Mouse (Mus musculus): ENCODE results near the gene Chp2.
"Not testable (repeated sequence)": the region's sequence is repeated elsewhere in the genome, so short reads cannot be mapped to it uniquely, and the experiment has no call there.

The Chp2 gene

DNA sequence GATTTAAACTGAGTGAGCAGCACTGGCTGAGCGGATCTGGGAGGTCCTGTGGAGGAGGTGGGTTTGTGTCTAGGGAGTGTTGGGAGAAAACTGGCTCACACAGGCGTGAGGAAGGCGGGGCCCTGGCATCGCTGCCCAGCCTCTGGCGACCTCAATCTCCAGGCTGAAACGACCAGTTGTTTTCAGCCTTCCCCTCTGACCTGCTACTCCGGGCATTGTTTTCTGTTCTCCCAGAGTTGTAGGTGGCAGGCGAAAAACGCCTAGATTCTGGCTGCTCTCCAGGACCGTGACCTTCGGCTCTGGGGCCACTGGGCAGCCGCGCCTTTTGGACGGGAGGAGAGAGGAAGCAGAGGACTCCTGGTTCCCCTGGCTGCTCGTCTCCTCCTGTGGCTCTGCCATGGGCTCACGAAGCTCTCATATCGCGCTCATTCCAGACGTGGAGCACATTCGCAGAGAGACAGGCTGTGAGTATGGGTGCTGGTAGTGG is at the start of gene Chp2:
TSS of gene Chp2 (plus strand) at position 182 of the 487 bp plus-strand sequence.
- DNase-seq = no peak

DNA sequence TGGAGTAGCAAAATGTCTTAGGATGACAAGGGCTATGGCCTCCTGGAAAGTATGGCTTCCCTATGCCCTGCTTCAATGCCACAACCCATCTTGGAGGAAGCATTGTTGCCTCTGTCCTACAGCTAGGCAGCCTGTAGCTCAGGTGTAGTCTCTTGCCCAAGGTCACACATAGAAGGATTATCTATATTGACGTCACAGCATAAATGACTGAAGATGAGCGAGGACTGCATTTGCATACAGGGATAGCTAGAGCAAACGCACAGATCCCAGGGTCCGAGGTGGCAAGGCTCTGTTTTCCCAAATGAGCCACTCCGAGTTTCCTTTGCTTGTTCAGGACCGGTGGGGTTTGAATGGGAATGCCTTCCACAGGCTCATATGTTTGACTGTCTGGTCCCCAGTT is 48.6 kb upstream of the Chp2 start:
- no peak for DNase-seq

DNA sequence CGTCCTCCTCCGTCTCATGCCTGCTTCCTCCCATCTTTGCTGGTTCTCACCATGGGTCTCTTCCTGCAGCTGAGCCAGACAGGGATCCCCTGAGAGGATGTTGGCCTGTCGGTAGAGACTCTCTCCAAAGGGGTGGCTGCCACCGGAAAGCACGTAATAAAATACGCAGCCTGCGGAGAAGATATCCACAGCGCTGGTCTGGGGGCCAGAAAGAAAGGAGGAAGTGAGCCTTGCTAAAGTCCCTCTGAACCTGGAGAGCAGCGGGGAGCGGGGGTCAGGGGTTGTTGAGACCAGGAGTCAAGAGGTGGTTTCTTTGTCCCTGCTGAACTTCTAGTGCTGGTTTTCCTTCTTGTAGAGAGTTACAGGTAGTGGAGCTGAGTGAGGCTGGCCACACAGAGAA is 47.7 kb upstream of the Chp2 start:
- no peak for DNase-seq

DNA sequence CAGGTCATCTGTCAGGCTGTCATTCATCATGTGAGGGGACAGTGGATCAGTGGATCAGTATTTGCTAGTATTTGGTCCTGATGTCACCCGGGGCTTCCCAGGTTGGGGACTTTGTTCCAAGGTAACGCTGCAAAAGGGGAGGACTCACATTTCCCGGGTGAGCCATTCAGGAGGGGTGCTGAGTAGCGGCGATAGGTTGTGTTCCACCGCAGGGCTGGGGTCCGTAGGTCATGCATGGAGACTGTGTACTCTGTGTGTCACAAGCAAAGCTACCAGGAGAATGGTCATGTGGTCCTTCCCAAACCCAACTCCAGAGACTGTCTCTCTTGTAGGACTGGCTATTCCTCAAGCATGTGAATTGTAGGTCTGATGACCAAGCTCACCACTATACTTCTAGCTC is 38.6 kb upstream of the Chp2 start:
- DNase-seq = no peak

DNA sequence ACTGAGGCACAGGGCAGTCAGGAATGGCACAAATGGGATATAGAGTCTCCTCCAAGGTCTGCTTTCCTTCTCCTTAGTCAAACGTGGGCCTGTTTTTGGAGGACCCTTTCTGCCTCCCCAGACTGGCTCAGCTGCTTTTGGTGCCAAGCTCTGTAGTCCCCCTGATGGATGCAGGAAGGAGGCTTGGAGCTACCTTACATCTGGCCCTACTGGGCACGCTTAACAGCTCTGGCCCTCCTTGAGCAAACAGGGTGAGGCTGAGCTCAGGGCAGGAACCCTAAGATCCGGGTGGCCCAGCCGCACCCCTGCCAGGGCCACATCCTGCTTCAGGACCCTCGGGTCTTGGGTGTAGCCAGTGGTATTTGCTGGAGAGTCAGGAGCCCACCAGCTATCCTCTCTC is 34.7 kb upstream of the Chp2 start:
- DNase-seq = no peak

DNA sequence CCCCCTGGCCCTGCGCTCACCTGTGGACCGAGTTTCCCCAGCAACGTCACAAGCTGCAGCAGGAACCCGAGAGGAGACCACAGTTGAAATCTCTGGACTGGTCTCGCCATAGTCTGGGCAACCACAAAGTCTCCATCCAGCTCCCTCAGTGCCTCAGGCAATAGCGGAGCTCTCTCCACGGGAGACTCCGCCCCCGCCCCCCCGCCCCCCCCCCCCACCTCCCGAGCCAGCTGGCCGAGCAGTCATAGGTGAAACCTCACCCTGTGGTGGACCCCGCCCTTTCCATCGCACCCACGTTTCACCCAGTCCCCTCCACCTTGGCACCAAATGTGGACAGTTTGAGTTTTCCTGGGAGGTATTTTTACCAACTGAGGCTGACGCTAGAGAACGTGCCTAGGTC is 33.3 kb upstream of the Chp2 start, which contains the start of gene Ern2:
TSS of gene Ern2 (minus strand) at position 165 of the 400 bp plus-strand sequence.
- DNase-seq = no peak

DNA sequence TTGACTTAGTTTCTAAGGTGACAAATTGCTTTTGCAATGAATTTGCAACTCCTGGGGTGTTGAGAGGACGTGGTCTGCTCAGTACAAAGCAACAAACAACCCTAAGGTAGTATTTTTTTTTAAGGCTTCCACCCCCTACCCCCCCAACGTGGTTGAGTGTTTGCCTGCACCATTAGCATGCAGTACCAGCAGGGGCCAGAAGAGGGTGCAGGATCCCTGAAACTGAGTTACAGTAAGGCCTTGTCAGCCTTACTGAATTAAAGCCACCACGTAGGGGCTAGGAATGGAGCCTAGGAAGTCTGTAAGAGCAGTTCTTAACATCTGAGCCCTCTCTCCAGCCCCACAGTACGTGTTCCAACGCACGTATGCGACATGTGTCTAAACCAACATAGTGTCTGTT is 29.8 kb upstream of the Chp2 start:
- DNase-seq = peak; percentile 54

DNA sequence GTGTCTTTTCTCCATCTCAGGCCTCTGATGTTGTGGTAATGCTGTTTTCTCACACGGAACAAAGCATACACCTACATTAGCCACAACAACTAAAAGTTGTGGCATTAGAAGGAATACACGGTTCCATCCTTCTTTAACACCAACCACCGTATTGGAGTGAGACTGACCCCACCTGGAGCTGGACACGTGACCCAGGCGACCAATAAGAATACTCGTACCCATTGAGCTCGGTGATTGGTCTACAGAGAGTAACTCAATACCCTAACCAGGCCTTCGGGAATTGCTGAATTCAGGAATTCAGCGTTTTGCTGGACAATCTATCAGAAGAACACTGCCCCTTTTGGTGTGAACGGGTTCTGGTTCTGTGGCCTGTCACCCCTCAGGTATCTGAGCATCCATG is 28.2 kb upstream of the Chp2 start:
- DNase-seq = no peak

DNA sequence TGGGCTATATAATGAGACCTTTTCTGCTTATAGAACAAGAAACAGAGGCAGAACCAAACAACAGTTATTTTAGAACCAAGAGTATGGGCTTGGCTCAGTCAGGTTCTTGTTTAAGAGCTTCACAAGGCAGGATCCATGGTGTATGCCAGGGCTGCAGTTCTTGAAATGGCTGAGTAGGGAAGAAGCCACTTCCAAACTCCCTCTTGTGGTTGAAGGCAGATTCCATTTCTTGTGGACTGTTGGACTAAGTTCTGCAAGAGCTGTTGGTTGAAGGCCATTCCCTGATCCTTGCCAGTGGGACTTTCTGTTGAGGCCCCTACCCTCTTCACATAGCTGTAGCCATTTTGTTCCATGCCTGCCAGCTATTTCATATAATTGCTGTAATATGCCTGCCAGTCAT is 25.4 kb upstream of the Chp2 start:
- DNase-seq = no peak

DNA sequence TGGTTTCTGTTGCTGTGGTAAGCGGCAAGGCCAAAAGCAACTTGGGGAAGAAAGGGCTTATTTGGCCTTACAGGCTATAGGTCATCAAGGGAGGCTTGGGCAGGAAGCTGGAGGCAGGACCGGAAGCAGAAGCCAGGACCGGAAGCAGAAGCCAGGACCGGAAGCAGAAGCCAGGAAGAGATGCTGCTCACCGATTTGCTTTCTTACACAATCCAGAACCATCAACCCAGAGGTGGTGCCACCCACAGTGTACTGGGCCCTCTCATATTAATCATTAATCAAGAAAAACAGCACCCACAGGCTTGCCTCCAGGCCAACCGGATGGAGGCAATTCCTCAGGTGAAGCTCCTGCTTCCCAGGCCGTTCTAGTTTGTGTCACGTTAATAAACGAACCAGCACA is 22.5 kb upstream of the Chp2 start:
- no peak for DNase-seq

DNA sequence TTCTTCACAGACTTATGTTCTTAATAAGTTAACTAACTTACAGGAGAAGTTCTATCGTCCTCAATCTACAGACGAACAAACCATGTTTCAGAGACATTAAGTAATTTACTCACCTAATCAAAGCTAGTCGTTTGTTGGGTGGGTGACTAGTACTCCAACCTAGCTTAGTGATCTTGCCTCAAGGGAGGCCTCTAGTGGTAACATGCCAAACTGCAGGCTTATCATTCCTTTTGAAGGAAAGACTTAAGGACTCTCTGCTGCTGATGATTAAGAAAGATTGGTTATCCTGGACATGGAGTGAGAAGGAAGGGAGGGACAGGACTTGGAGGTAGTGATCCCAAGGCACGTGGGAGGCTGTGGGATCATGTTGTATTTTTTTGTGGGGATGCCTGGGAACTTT is 22.0 kb upstream of the Chp2 start:
- DNase-seq = peak; percentile 58

DNA sequence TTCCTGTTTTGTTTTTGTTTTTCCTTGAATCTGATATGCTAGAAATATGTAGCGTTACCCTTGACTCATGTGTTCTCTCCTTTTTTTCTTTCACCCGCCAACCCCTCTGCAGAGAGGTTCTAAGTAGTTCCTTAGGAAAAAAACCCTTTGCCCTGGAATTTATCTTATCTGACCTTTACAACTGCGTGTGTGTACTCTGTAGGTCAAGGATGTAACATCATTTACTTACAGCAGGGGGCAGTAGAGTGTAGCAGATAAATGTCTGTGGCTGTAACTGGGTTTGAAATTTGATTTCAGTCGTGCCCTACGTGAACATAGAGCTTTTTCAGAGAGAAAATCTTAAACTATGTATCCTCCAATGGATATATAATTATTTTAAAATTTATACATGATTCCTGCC is 20.0 kb upstream of the Chp2 start:
- peak; percentile 10 for DNase-seq

DNA sequence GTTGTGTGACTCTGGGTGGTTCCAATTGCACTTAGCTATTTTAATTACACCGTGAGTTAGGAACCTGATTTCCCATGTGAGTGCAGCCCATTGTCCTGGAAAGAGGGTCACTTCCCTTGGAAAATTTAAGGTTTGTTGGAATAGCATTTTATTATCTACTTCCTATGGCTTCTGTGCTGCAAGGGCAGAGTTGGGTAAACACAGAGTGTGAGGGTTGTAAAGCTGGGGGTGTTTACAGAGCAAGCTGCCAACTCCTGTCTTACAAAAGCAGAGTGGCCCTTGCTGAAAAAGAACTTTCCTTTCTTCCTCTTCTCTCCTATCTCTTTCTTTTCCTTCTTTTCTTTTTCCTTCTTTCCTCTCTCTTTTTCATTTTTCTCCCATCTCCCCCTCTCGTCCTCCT is 15.4 kb upstream of the Chp2 start:
- DNase-seq = no peak

DNA sequence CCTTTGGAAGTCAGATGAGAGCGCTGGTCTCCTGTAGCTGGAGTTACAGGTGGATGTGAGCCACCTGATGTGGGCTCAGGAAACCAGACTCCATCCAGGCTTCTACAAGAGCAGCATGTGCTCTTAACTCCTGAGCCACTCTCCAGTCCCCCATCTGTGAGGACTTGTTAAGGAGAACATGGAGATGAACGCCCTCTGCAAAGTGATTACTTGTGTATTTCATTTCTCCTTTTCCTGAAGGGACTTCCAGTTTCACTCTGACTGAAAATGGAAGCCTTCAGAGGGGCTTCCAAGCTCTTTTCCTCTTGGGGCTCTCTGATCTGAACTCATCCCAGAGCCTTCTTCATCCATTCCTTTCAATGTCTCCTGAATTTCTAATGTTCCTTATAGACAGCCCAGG is 13.2 kb upstream of the Chp2 start:
- no peak for DNase-seq

DNA sequence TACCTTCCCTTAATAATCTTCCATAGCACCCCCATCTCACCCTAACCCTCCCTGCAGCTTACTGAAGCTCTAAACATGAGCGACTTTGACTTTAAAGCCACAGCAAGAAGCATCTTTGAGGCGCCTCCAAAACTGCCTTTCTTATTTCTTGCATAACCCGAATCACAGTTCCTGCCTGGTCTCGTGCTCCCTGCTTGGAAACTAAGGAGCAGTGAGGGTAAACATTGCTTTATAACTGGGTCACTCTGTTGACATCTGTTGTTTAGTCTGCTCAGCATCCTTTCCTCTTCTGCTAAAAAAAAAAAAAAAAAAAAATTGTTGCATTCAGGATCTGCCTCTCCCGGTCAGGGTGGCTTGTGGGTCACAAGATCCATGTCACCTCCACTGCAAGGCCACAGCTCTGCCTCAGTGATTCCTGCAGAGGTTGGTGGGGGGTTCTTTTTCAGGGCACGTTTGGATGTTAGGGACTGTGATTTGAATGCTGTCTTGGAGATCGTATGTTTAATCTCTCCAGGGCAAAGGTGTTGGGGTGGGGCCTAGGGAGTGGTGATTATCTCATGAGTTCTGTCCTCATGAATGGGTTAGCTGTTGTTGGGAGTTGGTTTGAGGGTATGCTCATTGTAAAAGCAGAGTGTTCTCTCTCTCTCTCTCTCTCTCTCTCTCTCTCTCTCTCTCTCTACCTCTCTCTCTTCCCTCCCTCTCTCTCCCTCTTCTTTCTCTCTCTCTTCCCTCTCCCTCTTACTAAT is 10.8 kb upstream of the Chp2 start:
- DNase-seq = no peak

DNA sequence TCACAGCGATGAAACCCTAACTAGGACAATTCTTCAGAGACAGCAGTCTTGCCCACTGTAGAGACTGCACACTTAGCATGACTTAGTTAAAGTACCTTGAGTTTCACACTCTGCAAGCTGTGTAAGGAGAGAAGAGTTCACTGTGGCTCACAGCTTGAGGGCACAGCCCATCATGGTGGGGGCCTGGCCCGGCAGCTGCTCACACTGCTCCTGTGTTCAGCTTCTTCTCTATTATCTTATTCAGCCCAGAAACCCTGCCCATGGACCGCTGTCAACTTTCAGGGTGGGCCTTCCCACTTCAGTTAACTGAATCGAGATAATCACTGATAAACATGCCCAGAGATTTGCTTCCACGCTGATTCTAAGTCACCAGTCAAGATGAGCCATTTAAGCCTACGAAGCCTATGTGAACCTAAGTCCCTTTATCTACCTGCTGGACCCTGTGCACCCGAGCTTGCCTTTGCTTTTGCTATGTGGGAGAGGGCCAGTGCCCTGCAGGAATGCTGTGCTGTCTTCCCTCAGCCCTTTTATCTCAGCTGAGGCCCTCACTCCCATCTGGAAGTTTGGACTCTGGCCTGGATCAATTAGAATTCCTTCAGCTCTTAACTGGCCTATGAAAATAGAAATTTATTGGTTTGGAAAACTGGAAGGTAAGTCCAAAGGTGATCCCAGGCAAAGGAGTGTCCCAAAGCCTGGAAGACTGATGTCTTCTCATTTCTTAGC is 6.9 kb downstream of the Chp2 start:
- no peak for DNase-seq

DNA sequence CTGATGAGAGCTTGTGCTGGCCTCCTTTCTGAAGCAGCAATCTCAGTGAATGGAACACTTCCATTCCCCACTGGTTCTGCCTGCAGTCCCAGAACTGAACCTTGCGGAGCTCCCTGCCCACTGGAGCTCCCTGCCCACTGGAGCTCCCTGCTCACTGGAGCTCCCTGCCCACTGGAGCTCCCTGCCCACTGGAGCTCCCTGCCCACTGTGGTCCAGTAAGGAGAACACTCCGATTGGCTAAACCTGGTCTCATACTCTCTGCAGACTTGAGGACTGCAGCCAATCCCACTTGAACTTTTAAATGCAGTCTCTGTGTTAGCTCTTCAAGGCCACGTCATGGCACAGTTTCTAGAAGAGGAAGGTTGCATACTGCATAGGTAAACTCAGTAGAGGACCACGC is 7.4 kb downstream of the Chp2 start:
- DNase-seq = no peak

DNA sequence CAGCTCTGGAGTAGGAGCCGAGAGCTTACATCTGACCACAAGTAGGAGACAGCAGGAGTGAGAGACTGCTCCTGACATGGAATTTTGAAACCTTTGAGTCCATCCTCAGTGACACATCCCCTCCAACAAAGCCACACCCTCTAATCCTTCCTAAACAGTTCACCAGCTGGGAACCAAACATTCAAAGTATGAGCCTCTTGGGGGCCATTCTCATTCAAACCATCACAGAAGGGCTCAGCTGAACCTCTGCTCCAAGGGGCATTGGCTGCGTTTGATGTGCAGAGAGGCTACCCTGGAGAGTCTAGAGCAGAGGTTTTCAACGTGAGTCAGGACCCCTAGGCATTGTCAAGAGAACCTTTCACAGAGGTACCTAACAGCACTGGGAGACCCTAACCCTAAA is 10.0 kb downstream of the Chp2 start:
- DNase-seq = no peak

DNA sequence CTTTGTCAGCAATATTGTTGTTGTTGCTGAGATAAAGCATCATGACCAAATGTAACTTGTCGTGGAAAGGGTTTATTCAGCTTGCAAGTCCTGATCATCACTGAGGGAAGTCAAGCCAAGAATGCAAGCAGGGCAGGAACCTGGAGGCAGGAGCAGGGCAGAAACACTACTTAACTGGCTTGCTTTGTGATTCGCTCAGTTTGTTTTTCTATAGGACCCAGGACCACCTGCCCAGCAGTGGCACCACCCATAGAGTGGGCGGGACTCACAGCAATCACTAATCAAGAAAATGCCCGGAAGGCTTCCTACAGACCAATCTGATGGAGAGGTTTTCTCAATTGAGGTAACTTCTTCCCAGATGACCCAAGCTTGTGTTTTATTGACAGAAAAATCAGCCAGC is 10.6 kb downstream of the Chp2 start:
- DNase-seq = no peak

DNA sequence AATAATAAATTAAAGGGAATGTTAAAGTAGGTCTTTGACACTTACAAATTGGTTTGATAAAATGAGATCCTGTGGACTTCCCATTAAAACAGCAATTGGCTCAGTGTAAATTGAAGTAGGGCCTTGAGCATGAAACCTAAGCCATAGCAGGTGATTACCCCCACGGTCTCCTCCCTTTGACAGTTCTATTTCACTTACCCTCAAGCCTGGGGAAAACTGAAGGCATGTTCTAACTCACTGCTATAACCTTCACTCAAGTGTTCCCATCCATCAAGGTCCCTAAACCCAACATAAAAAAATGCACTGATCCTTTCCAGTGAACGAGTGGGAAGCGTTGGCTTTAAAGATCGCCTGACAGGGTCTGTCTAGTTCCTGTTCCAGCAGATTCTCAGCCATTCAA is 11.6 kb downstream of the Chp2 start:
- no peak for DNase-seq

DNA sequence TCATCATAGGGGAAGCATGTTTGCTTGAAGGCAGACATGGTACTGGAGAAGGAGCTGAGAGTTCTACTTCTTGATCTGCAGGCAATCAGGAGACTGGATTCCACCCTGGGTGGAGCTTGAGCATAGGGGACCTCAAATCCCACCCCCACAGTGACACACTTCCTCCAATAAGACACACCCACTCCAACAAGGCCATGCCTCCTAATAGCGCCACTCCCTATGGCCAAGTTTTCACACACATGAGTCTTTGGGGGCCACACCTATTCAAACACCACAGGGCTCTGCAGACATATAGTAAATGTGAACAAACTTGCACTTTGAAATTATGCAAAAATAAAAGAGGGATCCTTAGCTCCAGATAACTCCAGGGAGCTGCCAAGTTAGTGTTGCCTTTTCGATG is 19.6 kb downstream of the Chp2 start:
- no peak for DNase-seq

DNA sequence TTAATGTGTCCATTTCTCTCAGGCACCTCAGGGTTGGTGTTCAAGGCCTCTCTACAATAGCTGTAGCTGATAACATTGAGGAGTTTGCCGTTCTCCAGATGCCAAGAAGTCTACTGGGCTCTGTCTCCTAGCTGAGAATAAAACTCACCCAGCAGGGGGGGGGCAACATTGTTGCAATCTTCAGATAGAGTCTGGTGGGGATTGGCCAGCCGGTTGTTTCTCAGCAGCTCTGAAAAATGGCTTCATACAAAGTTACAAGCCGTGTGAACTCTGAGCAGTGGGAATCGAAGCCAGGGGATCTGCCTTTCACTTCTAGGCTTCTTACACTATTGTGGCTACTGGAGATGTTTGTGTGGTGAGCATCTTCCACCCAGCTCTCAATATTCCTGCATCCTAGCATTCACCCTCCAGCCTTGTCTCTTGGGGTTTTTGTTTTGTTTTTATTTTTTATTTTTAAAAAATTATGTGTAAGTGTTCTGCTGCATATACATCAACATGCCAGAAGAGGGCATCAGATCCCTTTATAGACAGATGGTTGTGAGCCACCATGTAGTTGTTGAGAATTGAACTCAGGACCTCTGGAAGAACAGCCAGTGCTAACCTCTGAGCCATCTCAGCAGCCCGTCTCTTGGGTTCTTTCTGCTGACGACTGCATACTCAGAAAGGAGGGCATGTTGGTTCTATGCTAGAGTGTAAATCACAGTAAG is 21.3 kb downstream of the Chp2 start:
- no peak for DNase-seq

DNA sequence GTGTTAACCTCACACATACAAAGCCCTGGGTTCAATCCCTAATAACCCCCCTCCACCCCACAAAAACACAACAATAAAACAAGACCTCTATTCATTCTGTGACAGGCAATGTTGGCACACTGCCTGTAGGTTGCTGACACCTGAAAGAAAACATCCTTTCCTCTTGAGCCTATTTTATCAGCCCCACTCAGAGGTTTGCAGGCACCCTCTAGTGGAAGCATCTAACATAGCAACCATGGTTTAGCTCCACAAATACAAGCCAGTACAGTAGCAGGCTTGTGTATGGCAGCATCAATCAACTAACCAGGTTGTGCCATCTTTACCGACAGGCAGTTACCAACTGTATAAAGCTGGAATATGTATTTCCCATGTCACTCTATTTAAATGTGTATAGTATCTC is 23.0 kb downstream of the Chp2 start:
- DNase-seq = peak; percentile 64

DNA sequence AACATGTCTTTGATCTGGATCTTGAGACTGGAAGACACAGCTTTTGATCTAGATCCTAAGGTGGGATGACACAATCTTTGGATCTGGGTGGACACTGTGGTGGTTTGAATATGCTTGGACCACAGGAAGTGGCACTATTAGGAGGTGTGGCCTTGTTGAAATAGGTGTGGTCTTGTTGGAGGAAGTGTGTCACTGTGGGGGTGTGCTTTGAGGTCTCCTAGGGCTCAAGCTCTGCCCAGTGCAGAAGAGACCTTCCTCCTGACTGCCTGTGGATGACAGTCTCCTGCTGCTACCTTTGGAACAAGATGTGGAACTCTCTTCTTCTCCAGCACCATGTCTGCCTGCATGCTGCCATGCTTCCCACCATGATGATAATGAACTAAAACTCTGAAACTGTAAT is 23.4 kb downstream of the Chp2 start:
- not testable (repeated sequence) for DNase-seq

Measured in thymus, postnatal 25 days (tissue).